In genomic region chr1:181005331-181005730, GRCm38 (mm10) we compare ENCODE assay signal across 35 mouse cellular contexts. TPM values are rescaled to one million over a fixed set of nuclear protein-coding genes. Genes with fewer than 3 reads are reported as not detected.
DNase-seq lines count a peak whose midpoint lies in the region; ATAC-seq and TF ChIP-seq lines count a peak whose summit lies in the region.
"Had no signal": no experiment of that assay in that cellular context is flagged by ENCODE, and none has a peak within 500 bp of the region (broad histone marks: within the 10 kb centered on the region; RNA-seq: fewer than 3 reads in every experiment).

No protein-coding gene starts in this region.

- peak; percentile 65 for DNase-seq in heart, embryonic 10.5 days (ENCODE audit: low spot score)
- no peak for DNase-seq in heart, postnatal 10 days
- no peak for DNase-seq in liver, embryonic 14.5 days (ENCODE audit: low read depth in 3 of 3, low spot score in 3 of 3)
- peak; percentile 29 for DNase-seq in stomach, postnatal 0 days (ENCODE audit: low spot score)
- DNase-seq in frontal cortex, postnatal 36 days (ENCODE audit: low spot score in 2 of 2): no peak
- DNase-seq in kidney, adult 18-20 months: no peak
- DNase-seq: cerebellum, adult 18-20 months; cerebellum, postnatal 36 days; embryo, embryonic 11 days; heart, postnatal 14 days; kidney, adult 8-10 months; kidney, postnatal 10 days; lung, adult 2 months; right cerebral cortex, adult 18-20 months; right cerebral cortex, postnatal 4 days; thymus, adult 2 months; thymus, postnatal 4 days had no signal

- H3K9me3 ChIP-seq in heart, embryonic 10.5 days: no peaks in the 10 kb centered on the region
- H3K9me3 ChIP-seq in intestine, postnatal 0 days (ENCODE audit: control insufficient read depth): no peaks in the 10 kb centered on the region
- H3K9me3 ChIP-seq in liver, embryonic 14.5 days (ENCODE audit: control insufficient read depth, low read length): no peaks in the 10 kb centered on the region
- no peaks in the 10 kb centered on the region for H3K9me3 ChIP-seq in stomach, postnatal 0 days (ENCODE audit: control insufficient read depth, low read length)
- H3K9me3 ChIP-seq: embryonic facial prominence, embryonic 13.5 days; forebrain, embryonic 13.5 days; neural tube, embryonic 13.5 days had no signal

- WGBS in heart, embryonic 10.5 days: 72% methylated on average over 8 of the region's 8 CpGs
- WGBS in intestine, postnatal 0 days: 45% methylated on average over 8 of the region's 8 CpGs
- WGBS in liver, embryonic 14.5 days (ENCODE audit: insufficient replicate concordance): 53% methylated on average over 8 of the region's 8 CpGs
- 58% methylated on average over 8 of the region's 8 CpGs for WGBS in stomach, postnatal 0 days

- H3K4me3 ChIP-seq in heart, embryonic 10.5 days: no peak overlapping the region
- no peak overlapping the region for H3K4me3 ChIP-seq in intestine, postnatal 0 days (ENCODE audit: low read depth, low read length)
- no peak overlapping the region for H3K4me3 ChIP-seq in liver, embryonic 14.5 days (ENCODE audit: insufficient read depth in 1 of 2, low read depth in 2 of 2, low read length in 2 of 2)
- H3K4me3 ChIP-seq in stomach, postnatal 0 days (ENCODE audit: low read depth, low read length): no peak overlapping the region
- H3K4me3 ChIP-seq: embryonic facial prominence, embryonic 13.5 days; erythroblast, embryonic 14.5 days; forebrain, embryonic 13.5 days; layer of hippocampus, adult 2 months; myocyte; neural tube, embryonic 13.5 days had no signal

- no peaks in the 10 kb centered on the region for H3K36me3 ChIP-seq in heart, embryonic 10.5 days
- H3K36me3 ChIP-seq in intestine, postnatal 0 days (ENCODE audit: control insufficient read depth, insufficient read depth): no peaks in the 10 kb centered on the region
- no peaks in the 10 kb centered on the region for H3K36me3 ChIP-seq in liver, embryonic 14.5 days (replicated peaks; ENCODE audit: control insufficient read depth, insufficient read depth, low read depth)
- H3K36me3 ChIP-seq in stomach, postnatal 0 days (ENCODE audit: control insufficient read depth, insufficient read depth, low read length): no peaks in the 10 kb centered on the region
- H3K36me3 ChIP-seq: embryonic facial prominence, embryonic 13.5 days; neural tube, embryonic 13.5 days had no signal

- no peak overlapping the region for H3K27ac ChIP-seq in heart, embryonic 10.5 days
- no peak overlapping the region for H3K27ac ChIP-seq in intestine, postnatal 0 days (ENCODE audit: low read depth, low read length)
- H3K27ac ChIP-seq in liver, embryonic 14.5 days: no peak overlapping the region
- no peak overlapping the region for H3K27ac ChIP-seq in stomach, postnatal 0 days (replicated peaks)
- H3K27ac ChIP-seq: embryonic facial prominence, embryonic 13.5 days; forebrain, embryonic 13.5 days; layer of hippocampus, adult 2 months; neural tube, embryonic 13.5 days had no signal

- H3K27me3 ChIP-seq in heart, embryonic 10.5 days (ENCODE audit: insufficient read depth, poor library complexity, severe bottlenecking): 0 out of 2 replicates have a peak, but pooled peaks cover 4% of the 10 kb centered on the region
- H3K27me3 ChIP-seq in intestine, postnatal 0 days (replicated peaks; ENCODE audit: control insufficient read depth, insufficient read depth, low read length): no peaks in the 10 kb centered on the region
- no peaks in the 10 kb centered on the region for H3K27me3 ChIP-seq in liver, embryonic 14.5 days (ENCODE audit: control insufficient read depth, insufficient read depth, low read length)
- H3K27me3 ChIP-seq in stomach, postnatal 0 days (ENCODE audit: control insufficient read depth, insufficient read depth, low read length): no peaks in the 10 kb centered on the region
- H3K27me3 ChIP-seq: embryonic facial prominence, embryonic 13.5 days; forebrain, embryonic 13.5 days; neural tube, embryonic 13.5 days had no signal

- no peak overlapping the region for H3K4me2 ChIP-seq in intestine, postnatal 0 days (replicated peaks; ENCODE audit: low read depth)
- no peak overlapping the region for H3K4me2 ChIP-seq in liver, embryonic 14.5 days (ENCODE audit: low read depth)
- H3K4me2 ChIP-seq in stomach, postnatal 0 days (replicated peaks; ENCODE audit: low read depth): no peak overlapping the region
- H3K4me2 ChIP-seq: embryonic facial prominence, embryonic 13.5 days; forebrain, embryonic 13.5 days; heart, embryonic 11.5 days; neural tube, embryonic 13.5 days had no signal

- no peak overlapping the region for H3K9ac ChIP-seq in intestine, postnatal 0 days (ENCODE audit: low read depth, low read length)
- H3K9ac ChIP-seq in liver, embryonic 14.5 days (replicated peaks): no peak overlapping the region
- no peak overlapping the region for H3K9ac ChIP-seq in stomach, postnatal 0 days (ENCODE audit: low read length)
- H3K9ac ChIP-seq: embryonic facial prominence, embryonic 13.5 days; forebrain, embryonic 13.5 days; neural tube, embryonic 13.5 days had no signal

- peaks cover 18% of the 10 kb centered on the region for H3K4me1 ChIP-seq in heart, embryonic 10.5 days
- no peaks in the 10 kb centered on the region for H3K4me1 ChIP-seq in intestine, postnatal 0 days (replicated peaks; ENCODE audit: control insufficient read depth, insufficient read depth, low read length)
- peaks cover 0 to 4% of the 10 kb centered on the region in 2 experiments; a peak in 2 of 4 replicates for H3K4me1 ChIP-seq in liver, embryonic 14.5 days (replicated peaks; ENCODE audit: control insufficient read depth in 2 of 2, insufficient read depth in 2 of 2, low read length in 1 of 2)
- H3K4me1 ChIP-seq in stomach, postnatal 0 days (replicated peaks; ENCODE audit: control insufficient read depth, insufficient read depth): no peaks in the 10 kb centered on the region
- H3K4me1 ChIP-seq: forebrain, embryonic 13.5 days had no signal

- intact Hi-C loops in heart, postnatal 10 days (cut with DNase I): no loop called here

- TF ChIP-seq CTCF in intestine, postnatal 0 days (IDR thresholded peaks at IDR 0.05; ENCODE audit: low read depth): no peak
- TF ChIP-seq CTCF in liver, embryonic 14.5 days (IDR thresholded peaks at IDR 0.05; ENCODE audit: low read depth): no peak
- no peak for TF ChIP-seq CTCF in stomach, postnatal 0 days (IDR thresholded peaks at IDR 0.05; ENCODE audit: low read depth)

- no peak for TF ChIP-seq EP300 in liver, embryonic 14.5 days (IDR thresholded peaks at IDR 0.05; ENCODE audit: low read depth)
- TF ChIP-seq EP300 in stomach, postnatal 0 days (optimal IDR thresholded peaks at IDR 0.05): no peak

- peak; percentile 54; the same call in 1 of the 2 replicates for ATAC-seq in intestine, postnatal 0 days
- peak; percentile 50 for ATAC-seq in liver, embryonic 14.5 days (ENCODE audit: insufficient read depth)
- peak; percentile 50; the same call in 1 of the 2 replicates for ATAC-seq in stomach, postnatal 0 days (ENCODE audit: low FRiP score, low TSS enrichment)
- ATAC-seq: forebrain, embryonic 13.5 days; midbrain, embryonic 16.5 days had no signal

RNA-seq across cellular contexts. Expression of gene Ephx1, which starts 15.4 kb away (rescaled TPM):
- 3.4 and 3.9 TPM in 2 replicates for polyA plus RNA-seq in heart, embryonic 10.5 days (2016; fragmentation: Nextera tagmentation; extraction: Ambion mirVana)
- total RNA-seq in heart, postnatal 10 days (2021): 10 to 100 TPM; 20.5 to 21.2 TPM
- 4.3 and 4.9 TPM in 2 replicates for polyA plus RNA-seq in intestine, postnatal 0 days (2015; fragmentation: Nextera tagmentation; extraction: Ambion mirVana)
- polyA plus RNA-seq in liver, embryonic 14.5 days (2012; rRNA removed): 2.8 and 2.9 TPM in 2 replicates
- polyA plus RNA-seq in liver, embryonic 14.5 days (2014; fragmentation: Nextera tagmentation; extraction: Ambion mirVana): 4.2 and 4.8 TPM in 2 replicates
- 30.0 and 32.2 TPM in 2 replicates for polyA plus RNA-seq in stomach, postnatal 0 days (2015; fragmentation: Nextera tagmentation; extraction: Ambion mirVana)
- total RNA-seq: megakaryocyte-erythroid progenitor cell, adult 5-6 weeks had no signal
- polyA plus RNA-seq: erythroblast, embryonic 14.5 days had no signal

RNA-seq across cellular contexts. Expression of gene 9130409I23Rik, which starts 45.7 kb away (rescaled TPM):
- polyA plus RNA-seq in heart, embryonic 10.5 days (2016; fragmentation: Nextera tagmentation; extraction: Ambion mirVana): not detected in 2 replicates
- total RNA-seq in heart, postnatal 10 days (2021): not detected
- 0.09 TPM in 1 of 2 replicates, not detected in the other for polyA plus RNA-seq in intestine, postnatal 0 days (2015; fragmentation: Nextera tagmentation; extraction: Ambion mirVana)
- 0.03 and 0.05 TPM in 2 replicates for polyA plus RNA-seq in liver, embryonic 14.5 days (2012; rRNA removed)
- not detected in 2 replicates for polyA plus RNA-seq in liver, embryonic 14.5 days (2014; fragmentation: Nextera tagmentation; extraction: Ambion mirVana)
- polyA plus RNA-seq in stomach, postnatal 0 days (2015; fragmentation: Nextera tagmentation; extraction: Ambion mirVana): 0.28 and 0.72 TPM in 2 replicates
- total RNA-seq: adrenal gland, adult 18-20 months; ES-E14; gastrocnemius, adult 8-10 months; heart, postnatal 14 days; left cerebral cortex, postnatal 10 days; megakaryocyte-erythroid progenitor cell, adult 5-6 weeks had no signal
- polyA plus RNA-seq: embryonic facial prominence, embryonic 13.5 days; erythroblast, embryonic 14.5 days; forebrain, embryonic 13.5 days; frontal cortex, adult 2 months; gonadal fat pad, adult 2 months; heart, embryonic 11.5 days; hindbrain, embryonic 11.5 days; limb, embryonic 11.5 days; lung, adult 2 months; midbrain, embryonic 16.5 days; myocyte; neural tube, embryonic 13.5 days had no signal

Comparison
In these comparisons a context has a peak if more than half of its experiments do, and no peak if none do; other contexts are left out.
1. DNase-seq: peak in heart, embryonic 10.5 days (single experiment) and stomach, postnatal 0 days (single experiment); none in heart, postnatal 10 days (0 of 2), liver, embryonic 14.5 days (0 of 3), frontal cortex, postnatal 36 days (0 of 2) and kidney, adult 18-20 months (single experiment).
2. Peak in every context shown above with its lines, with median percentiles within 50 percentile points of each other: ATAC-seq.